Mouse (Mus musculus) forebrain, embryonic 16.5 days (tissue): Measurements from ENCODE around the gene Adamts10. TPM values are rescaled to one million over a fixed set of nuclear protein-coding genes. Genes with fewer than 3 reads are reported as not detected.

ENCODE experiments used
- ATAC-seq: fragments of 200-750 bp; cut with Nextera tagmentation; 2 replicates; pipeline ENCODE4 v1.8.0; 2017; ENCODE audit warnings: mild to moderate bottlenecking, moderate library complexity
- H3K27ac ChIP-seq: fragments of 300-500 bp; sonication (generic); 2 replicates; pipeline ENCODE4 v1.5.1; 2014; ENCODE audit warnings: low read length, control low read depth
- H3K27me3 ChIP-seq: fragments of 300-500 bp; sonication (generic); replicated peaks from 2 replicates; pipeline ENCODE4 v1.6.1; 2014; ENCODE audit warnings: low read length; ENCODE audit not compliant: control insufficient read depth, insufficient read depth
- H3K36me3 ChIP-seq: fragments of 300-500 bp; sonication (generic); 2 replicates; pipeline ENCODE4 v1.6.1; 2014; ENCODE audit not compliant: control insufficient read depth, insufficient read depth
- H3K4me1 ChIP-seq: fragments of 300-500 bp; sonication (generic); replicated peaks from 2 replicates; pipeline ENCODE4 v1.6.1; 2014; ENCODE audit warnings: low read length; ENCODE audit not compliant: control insufficient read depth, insufficient read depth
- H3K4me2 ChIP-seq: fragments of 300-500 bp; sonication (generic); 2 replicates; pipeline ENCODE4 v1.6.1; 2014; ENCODE audit warnings: mild to moderate bottlenecking, low read length, control low read depth
- H3K4me3 ChIP-seq: fragments of 300-500 bp; sonication (generic); replicated peaks from 2 replicates; pipeline ENCODE4 v1.5.1; 2014; ENCODE audit warnings: mild to moderate bottlenecking, low read length, control low read depth
- H3K9ac ChIP-seq: fragments of 300-500 bp; sonication (generic); replicated peaks from 2 replicates; pipeline ENCODE4 v1.6.1; 2014; ENCODE audit warnings: low read depth, low read length, control low read depth
- H3K9me3 ChIP-seq: fragments of 300-500 bp; sonication (generic); 2 replicates; pipeline ENCODE4 v1.6.1; 2016; ENCODE audit warnings: low read length; ENCODE audit not compliant: control insufficient read depth
- WGBS: fragments of 180-500 bp; shearing (Covaris S2); extraction: QIAGEN DNeasy Blood & Tissue Kit; methylation state at CpG from one replicate; pipeline ENCODE4 v1.1.7; 2014; 5-methylcytosine and 5-hydroxymethylcytosine counted together
- polyA plus RNA-seq: library from polyadenylated mRNA; unstranded; fragments of >200 nt; fragmentation: Nextera tagmentation; extraction: Ambion mirVana; gene quantifications from 2 replicates; pipeline ENCODE4 v1.2.1, GENCODE M21; 2015

Adamts10 gene
- polyA plus RNA-seq, 1 experiment from 2014 or later = 49.8 TPM

- no peak overlapping the region for H3K9ac ChIP-seq
- H3K9me3 ChIP-seq = no peaks in the 10 kb centered on the region
- H3K27me3 ChIP-seq = no peaks in the 10 kb centered on the region
- WGBS = 78% methylated on average over 2 of the region's 2 CpGs
- no peak overlapping the region for H3K27ac ChIP-seq
- H3K4me2 ChIP-seq = no peak overlapping the region
- no peak for ATAC-seq
- no peaks in the 10 kb centered on the region for H3K4me1 ChIP-seq
- no peaks in the 10 kb centered on the region for H3K36me3 ChIP-seq
- no peak overlapping the region for H3K4me3 ChIP-seq
Measured at GRCm38 (mm10) chr17:33566182-33566581, 42.2 kb downstream of the Adamts10 start.

- 84% methylated on average over 4 of the region's 4 CpGs for WGBS
- ATAC-seq = no peak
- no peaks in the 10 kb centered on the region for H3K27me3 ChIP-seq
- no peak overlapping the region for H3K9ac ChIP-seq
- no peaks in the 10 kb centered on the region for H3K4me1 ChIP-seq
- H3K4me3 ChIP-seq = no peak overlapping the region
- no peaks in the 10 kb centered on the region for H3K36me3 ChIP-seq
- H3K4me2 ChIP-seq = no peak overlapping the region
- H3K27ac ChIP-seq = no peak overlapping the region
- no peaks in the 10 kb centered on the region for H3K9me3 ChIP-seq
Measured at GRCm38 (mm10) chr17:33584061-33584460, 60.1 kb downstream of the Adamts10 start.

DNA sequence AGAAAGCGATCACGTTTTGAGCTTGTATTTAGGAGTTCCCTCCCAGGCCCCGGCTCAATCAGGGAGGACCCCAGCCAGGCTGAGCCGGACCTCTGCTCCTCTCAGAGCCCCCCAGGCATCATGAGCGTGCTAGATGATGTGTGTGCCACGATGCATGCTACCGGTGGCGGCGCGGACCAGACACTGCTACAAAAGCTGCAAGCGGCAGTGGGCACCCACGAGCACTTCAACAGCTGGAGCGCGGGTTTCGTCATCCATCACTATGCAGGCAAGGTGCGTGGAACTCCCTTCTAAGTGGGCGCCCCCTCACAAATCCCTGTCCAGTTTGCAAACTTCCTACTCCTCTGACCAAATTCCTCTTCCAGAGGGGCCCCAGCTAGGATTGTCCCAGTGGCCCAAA is 62.0 kb downstream of the Adamts10 start:
- Histone ChIP-seq H3K9ac (no peak overlapping the region), H3K27ac (no peak overlapping the region), H3K27me3 (no peaks in the 10 kb centered on the region), H3K36me3 (no peaks in the 10 kb centered on the region), H3K9me3 (no peaks in the 10 kb centered on the region), H3K4me3 (no peak overlapping the region), H3K4me1 (no peaks in the 10 kb centered on the region), H3K4me2 (no peak overlapping the region)
- WGBS = 84% methylated on average over 17 of the region's 17 CpGs
- ATAC-seq = no peak

- Histone ChIP-seq H3K4me2 (no peak overlapping the region), H3K27ac (no peak overlapping the region), H3K4me3 (no peak overlapping the region), H3K9ac (no peak overlapping the region), H3K9me3 (no peaks in the 10 kb centered on the region), H3K27me3 (no peaks in the 10 kb centered on the region), H3K36me3 (no peaks in the 10 kb centered on the region), H3K4me1 (no peaks in the 10 kb centered on the region)
- ATAC-seq = no peak
Measured at GRCm38 (mm10) chr17:33597271-33597670, 73.3 kb downstream of the Adamts10 start.

DNA sequence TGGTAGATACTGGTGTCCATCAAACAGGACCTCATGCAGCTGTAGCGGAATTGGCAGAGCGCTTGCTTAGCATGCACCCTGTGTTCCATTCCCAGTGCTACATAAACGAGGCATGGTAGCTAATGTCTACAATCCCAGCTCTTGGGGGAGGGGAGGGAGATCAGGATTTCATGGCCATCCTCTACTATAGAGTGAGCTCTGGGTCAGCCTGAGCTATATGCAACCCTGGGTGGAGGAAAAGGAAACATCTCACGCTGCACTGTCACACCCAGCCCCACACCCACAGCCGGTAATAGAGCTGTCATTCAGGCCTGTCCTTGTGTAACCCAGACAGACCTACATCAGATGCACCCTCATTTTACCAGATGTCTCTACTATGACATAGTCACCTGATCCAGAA is 74.5 kb downstream of the Adamts10 start:
- Histone ChIP-seq H3K4me3 (no peak overlapping the region), H3K9ac (no peak overlapping the region), H3K36me3 (no peaks in the 10 kb centered on the region), H3K4me1 (no peaks in the 10 kb centered on the region), H3K9me3 (no peaks in the 10 kb centered on the region), H3K4me2 (no peak overlapping the region), H3K27ac (no peak overlapping the region), H3K27me3 (no peaks in the 10 kb centered on the region)
- no peak for ATAC-seq
- WGBS = 87% methylated on average over 5 of the region's 5 CpGs

DNA sequence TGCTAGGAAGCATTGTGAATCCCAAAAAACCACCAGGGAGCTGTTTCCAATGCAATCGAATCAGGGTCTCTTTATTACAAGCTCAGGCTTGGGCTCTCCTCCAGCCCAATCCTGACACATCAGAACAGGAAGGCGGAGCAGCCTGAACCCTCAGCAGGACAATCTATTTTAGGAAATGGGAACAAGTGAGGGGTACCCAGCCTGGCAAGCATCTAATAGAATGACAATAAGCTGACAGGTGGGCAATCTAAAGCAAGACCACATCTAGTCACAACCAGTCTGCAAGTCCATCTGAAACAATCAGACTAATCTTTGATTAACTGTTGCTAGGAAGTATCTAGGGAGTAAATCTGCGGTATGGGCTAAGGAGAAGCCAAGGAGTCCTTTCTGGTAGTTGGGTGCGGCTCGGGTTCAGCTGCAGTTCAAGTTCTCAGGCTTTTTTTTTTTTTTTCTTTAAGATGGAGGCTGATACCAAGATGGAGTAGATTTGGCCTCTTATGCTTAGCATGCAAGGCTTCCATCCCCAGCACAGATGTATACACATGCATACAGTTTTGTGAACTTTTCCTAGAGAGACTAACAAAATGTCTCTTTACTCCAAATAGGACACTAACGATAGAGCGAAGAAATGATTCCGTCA is 76.0 kb downstream of the Adamts10 start:
- H3K27ac ChIP-seq = no peak overlapping the region
- H3K4me1 ChIP-seq = no peaks in the 10 kb centered on the region
- H3K9me3 ChIP-seq = no peaks in the 10 kb centered on the region
- WGBS = 86% methylated on average over 8 of the region's 8 CpGs
- no peaks in the 10 kb centered on the region for H3K27me3 ChIP-seq
- no peak overlapping the region for H3K4me3 ChIP-seq
- H3K36me3 ChIP-seq = no peaks in the 10 kb centered on the region
- no peak for ATAC-seq
- no peak overlapping the region for H3K4me2 ChIP-seq
- no peak overlapping the region for H3K9ac ChIP-seq

DNA sequence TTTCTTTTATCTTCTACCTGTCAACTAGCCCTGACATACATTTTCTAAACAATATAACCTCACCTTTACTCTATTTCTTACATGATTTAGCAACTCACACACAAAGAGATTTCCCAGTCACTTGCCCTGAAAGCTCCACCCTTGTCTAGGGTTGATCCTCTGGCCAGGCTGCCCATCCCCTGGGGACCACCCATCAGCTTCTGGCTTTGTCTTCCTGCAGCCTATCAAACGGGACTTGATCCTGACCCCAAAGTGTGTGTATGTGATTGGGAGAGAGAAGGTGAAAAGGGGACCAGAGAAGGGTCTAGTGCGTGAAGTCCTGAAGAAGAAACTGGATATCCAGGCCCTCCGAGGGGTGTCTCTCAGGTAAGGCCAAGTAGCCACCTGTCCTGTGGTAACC is 76.8 kb downstream of the Adamts10 start:
- H3K9ac ChIP-seq = no peak overlapping the region
- no peaks in the 10 kb centered on the region for H3K4me1 ChIP-seq
- H3K36me3 ChIP-seq = no peaks in the 10 kb centered on the region
- H3K4me2 ChIP-seq = no peak overlapping the region
- no peak for ATAC-seq
- H3K27me3 ChIP-seq = no peaks in the 10 kb centered on the region
- 65% methylated on average over 3 of the region's 3 CpGs for WGBS
- no peak overlapping the region for H3K27ac ChIP-seq
- no peaks in the 10 kb centered on the region for H3K9me3 ChIP-seq
- no peak overlapping the region for H3K4me3 ChIP-seq

DNA sequence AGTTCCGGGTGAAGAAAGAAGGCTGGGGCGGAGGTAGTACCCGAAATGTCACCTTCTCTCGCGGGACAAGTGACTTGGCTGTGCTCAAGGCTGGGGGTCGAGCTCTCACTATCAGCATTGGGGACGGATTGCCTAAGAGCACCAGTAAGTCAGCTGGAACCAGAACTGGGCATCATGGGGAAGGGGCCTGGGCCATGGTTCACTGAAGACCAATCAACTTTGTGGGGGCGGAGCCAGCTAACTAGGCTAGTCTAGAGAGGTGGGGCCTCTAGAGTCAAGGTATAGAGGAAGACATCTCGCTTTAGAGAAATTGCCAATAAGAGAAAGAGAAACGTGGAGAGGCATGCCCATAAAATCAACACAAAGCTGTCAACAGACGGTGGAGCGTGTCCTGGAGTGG is 77.9 kb downstream of the Adamts10 start:
- Histone ChIP-seq H3K4me3 (no peak overlapping the region), H3K9me3 (no peaks in the 10 kb centered on the region), H3K4me1 (no peaks in the 10 kb centered on the region), H3K36me3 (no peaks in the 10 kb centered on the region), H3K4me2 (no peak overlapping the region), H3K27me3 (no peaks in the 10 kb centered on the region), H3K9ac (no peak overlapping the region), H3K27ac (no peak overlapping the region)
- no peak for ATAC-seq
- 85% methylated on average over 12 of the region's 12 CpGs for WGBS
